Mouse (Mus musculus) layer of hippocampus, adult 8-10 months (tissue): ENCODE data around the gene H2-Ab1. TPM values are rescaled to one million over a fixed set of nuclear protein-coding genes. Genes with fewer than 3 reads are reported as not detected.
"Not testable (repeated sequence)": the region's sequence is repeated elsewhere in the genome, so short reads cannot be mapped to it uniquely, and the experiment has no call there.

Experiments
- DNase-seq, 2 experiments: peaks; one replicate each; pipeline ENCODE4 v3.0.0; 2022; ENCODE audit warnings: low spot score in 2 of 2
- total RNA-seq, 4 experiments: library from RNA; stranded (reverse); gene quantifications; 2 replicates each; pipeline ENCODE4 v1.2.4; 2022

Gene H2-Ab1
- total RNA-seq, 4 experiments from 2014 or later, result 1.1 to 31.1 (median 11.6) TPM

- DNase-seq, result no peak
Measured at GRCm38 (mm10) chr17:34307216-34307615, 49.7 kb downstream of the H2-Ab1 start.

- no peak for DNase-seq
Measured at GRCm38 (mm10) chr17:34308161-34308560, 50.7 kb downstream of the H2-Ab1 start.

- no peak for DNase-seq
Measured at GRCm38 (mm10) chr17:34309225-34309624, 51.7 kb downstream of the H2-Ab1 start.

- DNase-seq, result peak; percentile 31 to 58
Measured at GRCm38 (mm10) chr17:34309683-34310385, 52.3 kb downstream of the H2-Ab1 start.

- DNase-seq, result not testable (repeated sequence)
Measured at GRCm38 (mm10) chr17:34310526-34310925, 53.0 kb downstream of the H2-Ab1 start.

GRCm38 (mm10) chr17:34312185-34312584 is 54.7 kb downstream of the H2-Ab1 start:
- DNase-seq, result no peak

GRCm38 (mm10) chr17:34313393-34313792 is 55.9 kb downstream of the H2-Ab1 start:
- DNase-seq, result peak; percentile 35 to 72

GRCm38 (mm10) chr17:34314286-34314685 is 56.8 kb downstream of the H2-Ab1 start:
- no peak for DNase-seq

- no peak for DNase-seq
Measured at GRCm38 (mm10) chr17:34315512-34315911, 58.0 kb downstream of the H2-Ab1 start.

- no peak for DNase-seq
Measured at GRCm38 (mm10) chr17:34316697-34317096, 59.2 kb downstream of the H2-Ab1 start.

- no peak for DNase-seq
Measured at GRCm38 (mm10) chr17:34317275-34317674, 59.8 kb downstream of the H2-Ab1 start.

Other genes starting within 250 kb of the H2-Ab1 start
- gene Ring1, start 233.0 kb upstream of the H2-Ab1 start, total RNA-seq, result 10 to 100 TPM; 34.8 to 44.1 (median 42.7) TPM
- gene H2-Ke6, start 229.6 kb upstream of the H2-Ab1 start, total RNA-seq, result 10 to 100 TPM; 57.9 to 62.2 (median 58.3) TPM
- 100 to 1,000 TPM in 1 of 4 experiments, 10 to 100 TPM in 3; 77.1 to 106 (median 92.6) TPM for gene Slc39a7, start 226.0 kb upstream of the H2-Ab1 start, total RNA-seq
- gene Rxrb, start 225.9 kb upstream of the H2-Ab1 start, total RNA-seq, result 10 to 100 TPM; 70.8 to 85.4 (median 78.0) TPM
- 10 to 100 TPM; 22.6 to 30.2 (median 27.5) TPM for gene Col11a2, start 218.3 kb upstream of the H2-Ab1 start, total RNA-seq
- 1 to 10 TPM in 2 of 4 experiments, not detected in 2; 2.6 to 3.6 TPM for gene H2-Oa, start 165.3 kb upstream of the H2-Ab1 start, total RNA-seq
- 10 to 100 TPM; 31.5 to 37.7 (median 34.2) TPM for gene H2-DMa, start 138.1 kb upstream of the H2-Ab1 start, total RNA-seq
- gene Brd2, start 135.1 kb upstream of the H2-Ab1 start, total RNA-seq, result 100 to 1,000 TPM; 190 to 204 (median 197) TPM
- 1 to 10 TPM in 2 of 4 experiments, under 1 TPM in 2; 0.51 to 3.5 (median 2.1) TPM for gene H2-DMb2, start 114.4 kb upstream of the H2-Ab1 start, total RNA-seq
- gene H2-DMb1, start 104.6 kb upstream of the H2-Ab1 start, total RNA-seq, result 1 to 10 TPM; 3.4 to 9.7 (median 6.0) TPM
- gene Tap1, start 70.1 kb upstream of the H2-Ab1 start, total RNA-seq, result 10 to 100 TPM in 1 of 4 experiments, 1 to 10 TPM in 3; 2.5 to 10.6 (median 5.8) TPM
- gene Psmb9, start 69.9 kb upstream of the H2-Ab1 start, total RNA-seq, result 1 to 10 TPM; 3.9 to 9.0 (median 5.8) TPM
- 10 to 100 TPM in 2 of 4 experiments, 1 to 10 TPM in 2; 3.8 to 18.8 (median 10.0) TPM for gene Psmb8, start 60.0 kb upstream of the H2-Ab1 start, total RNA-seq
- gene Tap2, start 54.2 kb upstream of the H2-Ab1 start, total RNA-seq, result 10 to 100 TPM; 12.3 to 18.1 (median 15.9) TPM
- gene H2-Ob, start 18.8 kb upstream of the H2-Ab1 start, total RNA-seq, result 1 to 10 TPM in 2 of 4 experiments, under 1 TPM in 1, not detected in 1; 0.69 to 3.3 (median 1.8) TPM
- 10 to 100 TPM in 2 of 4 experiments, 1 to 10 TPM in 1, under 1 TPM in 1; 0.70 to 29.8 (median 13.8) TPM for gene H2-Aa, start 30.1 kb downstream of the H2-Ab1 start, total RNA-seq
- gene H2-Eb1, start 48.2 kb downstream of the H2-Ab1 start, total RNA-seq, result 10 to 100 TPM in 2 of 4 experiments, 1 to 10 TPM in 2; 1.9 to 25.1 (median 10.1) TPM
- not detected for gene H2-Eb2, start 68.0 kb downstream of the H2-Ab1 start, total RNA-seq
- 1 to 10 TPM in 1 of 4 experiments, under 1 TPM in 3; 0.47 to 1.0 (median 0.73) TPM for gene Btnl2, start 97.1 kb downstream of the H2-Ab1 start, total RNA-seq
- not detected for gene Btnl1, start 119.4 kb downstream of the H2-Ab1 start, total RNA-seq
- gene BC051142, start 141.1 kb downstream of the H2-Ab1 start, total RNA-seq, result 1 to 10 TPM; 3.5 to 6.1 (median 4.5) TPM
- gene Btnl4, start 219.6 kb downstream of the H2-Ab1 start, total RNA-seq, result not detected